In genomic region chr2:74657251-74658023, GRCm38 (mm10) we compare ENCODE assay signal across 8 mouse cellular contexts. TPM values are rescaled to one million over a fixed set of nuclear protein-coding genes. Genes with fewer than 3 reads are reported as not detected.
DNase-seq lines count a peak whose midpoint lies in the region; ATAC-seq and TF ChIP-seq lines count a peak whose summit lies in the region.

No protein-coding gene starts in this region.

- no peak for TF ChIP-seq POLR2A in testis, adult 2 months (IDR thresholded peaks at IDR 0.05; ENCODE audit: control insufficient read depth, low read depth, low read length)

- peaks cover 19% of the 10 kb centered on the region for H3K27me3 ChIP-seq in testis, adult 2 months (ENCODE audit: control insufficient read depth, insufficient read depth, low read length)
- H3K27me3 ChIP-seq in forebrain, embryonic 11.5 days (ENCODE audit: control insufficient read depth, insufficient read depth, low read length): peaks cover 83% of the 10 kb centered on the region
- H3K27me3 ChIP-seq in kidney, postnatal 0 days (ENCODE audit: insufficient read depth, low read length): peaks cover 67% of the 10 kb centered on the region

- WGBS in forebrain, embryonic 11.5 days: 3% methylated on average over 62 of the region's 62 CpGs
- 2% methylated on average over 62 of the region's 62 CpGs for WGBS in kidney, postnatal 0 days

- no peak for ATAC-seq in forebrain, embryonic 11.5 days (replicated peaks; ENCODE audit: low FRiP score)
- no peak for ATAC-seq in kidney, postnatal 0 days (replicated peaks; ENCODE audit: low FRiP score, low read depth)
- ATAC-seq in neutrophil, adult 5-6 weeks (ENCODE audit: extremely low read depth, insufficient number of reproducible peaks, low FRiP score, poor library complexity, severe bottlenecking): 0 out of 2 replicates have a peak, but pooled peaks have one; percentile 17

- no peaks in the 10 kb centered on the region for H3K9me3 ChIP-seq in forebrain, embryonic 11.5 days (ENCODE audit: control insufficient read depth, low read length)
- no peaks in the 10 kb centered on the region for H3K9me3 ChIP-seq in kidney, postnatal 0 days (replicated peaks; ENCODE audit: low read length)

- no peak overlapping the region for H3K27ac ChIP-seq in testis, adult 2 months (ENCODE audit: control insufficient read depth, insufficient read depth, low read depth, low read length)
- no peak overlapping the region for H3K27ac ChIP-seq in forebrain, embryonic 11.5 days (ENCODE audit: low read depth, low read length)
- no peak overlapping the region for H3K27ac ChIP-seq in kidney, postnatal 0 days

- no peak for DNase-seq in testis, postnatal 10 days (ENCODE audit: low spot score)
- DNase-seq in forebrain, embryonic 11.5 days (ENCODE audit: low spot score): peak; percentile 74
- DNase-seq in kidney, postnatal 0 days (ENCODE audit: low spot score): peak; percentile 20
- no peak for DNase-seq in layer of hippocampus, adult 9-10 months (ENCODE audit: low spot score)
- no peak for DNase-seq in urinary bladder, adult 18-20 months (ENCODE audit: low spot score in 2 of 2)
- no peak for DNase-seq in frontal cortex, postnatal 14 days (ENCODE audit: low spot score in 2 of 2)

- no peaks in the 10 kb centered on the region for H3K36me3 ChIP-seq in testis, adult 2 months (ENCODE audit: control insufficient read depth, insufficient read depth, low read length)
- no peaks in the 10 kb centered on the region for H3K36me3 ChIP-seq in forebrain, embryonic 11.5 days (ENCODE audit: control insufficient read depth, insufficient read depth, low read length)
- H3K36me3 ChIP-seq in kidney, postnatal 0 days (ENCODE audit: insufficient read depth, low read length): no peaks in the 10 kb centered on the region

- H3K4me3 ChIP-seq in testis, adult 2 months (ENCODE audit: control insufficient read depth, low read depth, low read length): peak overlapping the region; percentile 39
- H3K4me3 ChIP-seq in forebrain, embryonic 11.5 days (ENCODE audit: low read depth, low read length): peak overlapping the region; percentile 3; the same call in 1 of the 2 replicates
- H3K4me3 ChIP-seq in kidney, postnatal 0 days (replicated peaks; ENCODE audit: low read depth, low read length): 0 out of 2 replicates have a peak overlapping the region, but pooled peaks have one; percentile 11

- no peak overlapping the region for H3K9ac ChIP-seq in forebrain, embryonic 11.5 days (ENCODE audit: low read length)
- no peak overlapping the region for H3K9ac ChIP-seq in kidney, postnatal 0 days (ENCODE audit: low read depth, low read length)

- no peak for TF ChIP-seq CTCF in testis, adult 2 months (IDR thresholded peaks at IDR 0.05; ENCODE audit: control insufficient read depth, insufficient read depth, insufficient replicate concordance, low read depth, low read length)
- no peak for TF ChIP-seq CTCF in kidney, postnatal 0 days (IDR thresholded peaks at IDR 0.05; ENCODE audit: low read depth)

- no peak overlapping the region for H3K4me2 ChIP-seq in forebrain, embryonic 11.5 days (ENCODE audit: low read depth, low read length, severe bottlenecking)
- peak overlapping the region; percentile 31; the same call in 1 of the 2 replicates for H3K4me2 ChIP-seq in kidney, postnatal 0 days (ENCODE audit: low read length)

- peaks cover 15% of the 10 kb centered on the region for H3K4me1 ChIP-seq in testis, adult 2 months (ENCODE audit: control insufficient read depth, insufficient read depth, low read length)
- peaks cover 9% of the 10 kb centered on the region; the same call in 1 of the 2 replicates for H3K4me1 ChIP-seq in forebrain, embryonic 11.5 days (replicated peaks; ENCODE audit: control insufficient read depth, insufficient read depth, low read length)
- peaks cover 4% of the 10 kb centered on the region; the same call in 1 of the 2 replicates for H3K4me1 ChIP-seq in kidney, postnatal 0 days (replicated peaks; ENCODE audit: insufficient read depth, low read length)

RNA-seq across cellular contexts. Expression of gene Evx2, which starts 1.9 kb away (rescaled TPM):
- polyA plus RNA-seq in testis, adult 2 months (2012; rRNA removed): 0.02 TPM in 2 replicates
- polyA plus RNA-seq in forebrain, embryonic 11.5 days (2014; fragmentation: Nextera tagmentation; extraction: Ambion mirVana): not detected in 2 replicates
- polyA plus RNA-seq in kidney, postnatal 0 days (2015; fragmentation: Nextera tagmentation; extraction: Ambion mirVana): 0.08 TPM in 1 of 2 replicates, not detected in the other
- not detected in 2 replicates for total RNA-seq in neutrophil, adult 5-6 weeks (2017)

RNA-seq across cellular contexts. Expression of gene Hoxd13, which starts 10.7 kb away (rescaled TPM):
- 0.11 TPM in 1 of 2 replicates, not detected in the other for polyA plus RNA-seq in testis, adult 2 months (2012; rRNA removed)
- not detected in 2 replicates for polyA plus RNA-seq in forebrain, embryonic 11.5 days (2014; fragmentation: Nextera tagmentation; extraction: Ambion mirVana)
- 0.10 TPM in 1 of 2 replicates, not detected in the other for polyA plus RNA-seq in kidney, postnatal 0 days (2015; fragmentation: Nextera tagmentation; extraction: Ambion mirVana)
- not detected in 2 replicates for total RNA-seq in neutrophil, adult 5-6 weeks (2017)

RNA-seq across cellular contexts. Expression of gene Hoxd12, which starts 17.4 kb away (rescaled TPM):
- polyA plus RNA-seq in testis, adult 2 months (2012; rRNA removed): 0.05 TPM in 1 of 2 replicates, not detected in the other
- not detected in 2 replicates for polyA plus RNA-seq in forebrain, embryonic 11.5 days (2014; fragmentation: Nextera tagmentation; extraction: Ambion mirVana)
- polyA plus RNA-seq in kidney, postnatal 0 days (2015; fragmentation: Nextera tagmentation; extraction: Ambion mirVana): 2.6 and 2.8 TPM in 2 replicates
- not detected in 2 replicates for total RNA-seq in neutrophil, adult 5-6 weeks (2017)

RNA-seq across cellular contexts. Expression of gene Hoxd11, which starts 21.9 kb away (rescaled TPM):
- polyA plus RNA-seq in testis, adult 2 months (2012; rRNA removed): 0.23 TPM in 1 of 2 replicates, not detected in the other
- not detected in 2 replicates for polyA plus RNA-seq in forebrain, embryonic 11.5 days (2014; fragmentation: Nextera tagmentation; extraction: Ambion mirVana)
- polyA plus RNA-seq in kidney, postnatal 0 days (2015; fragmentation: Nextera tagmentation; extraction: Ambion mirVana): 19.7 and 23.8 TPM in 2 replicates
- not detected in 2 replicates for total RNA-seq in neutrophil, adult 5-6 weeks (2017)

RNA-seq across cellular contexts. Expression of gene Hoxd10, which starts 34.3 kb away (rescaled TPM):
- 0.73 and 0.81 TPM in 2 replicates for polyA plus RNA-seq in testis, adult 2 months (2012; rRNA removed)
- not detected in 2 replicates for polyA plus RNA-seq in forebrain, embryonic 11.5 days (2014; fragmentation: Nextera tagmentation; extraction: Ambion mirVana)
- polyA plus RNA-seq in kidney, postnatal 0 days (2015; fragmentation: Nextera tagmentation; extraction: Ambion mirVana): 44.6 and 45.5 TPM in 2 replicates
- not detected in 2 replicates for total RNA-seq in neutrophil, adult 5-6 weeks (2017)

Comparison
In these comparisons a context has a peak if more than half of its experiments do, and no peak if none do; other contexts are left out.
1. DNase-seq: peak in forebrain, embryonic 11.5 days (single experiment) and kidney, postnatal 0 days (single experiment); none in testis, postnatal 10 days (single experiment), layer of hippocampus, adult 9-10 months (single experiment), urinary bladder, adult 18-20 months (0 of 2) and frontal cortex, postnatal 14 days (0 of 2).
2. Peak in every context shown above with its lines, with median percentiles within 50 percentile points of each other: H3K4me3 ChIP-seq.